Mouse (Mus musculus): ENCODE measurements around the gene Akap7. TPM values are rescaled to one million over a fixed set of nuclear protein-coding genes. Genes with fewer than 3 reads are reported as not detected.

Akap7 gene
- 45.6 TPM for polyA plus RNA-seq (2015; fragmentation: Illumina TruSeq; extraction: RNeasy Lipid Tissue Mini Kit (QIAGEN cat#74804); ENCODE audit: insufficient read depth, low replicate concordance)

GRCm38 (mm10) chr10:25307770-25308169 is at the start of gene Akap7:
Gene Akap7 (minus strand): TSS chr10:25307870.

Other genes with a start within 250 kb of the Akap7 start
- gene Epb41l2, start 51.9 kb upstream of the Akap7 start, polyA plus RNA-seq (2015; fragmentation: Illumina TruSeq; extraction: RNeasy Lipid Tissue Mini Kit (QIAGEN cat#74804); ENCODE audit: insufficient read depth, low replicate concordance) = 143 TPM
- not detected for gene Smlr1, start 228.4 kb upstream of the Akap7 start, polyA plus RNA-seq (2015; fragmentation: Illumina TruSeq; extraction: RNeasy Lipid Tissue Mini Kit (QIAGEN cat#74804); ENCODE audit: insufficient read depth, low replicate concordance)

Measured in spleen, adult 10 weeks (tissue).